Mouse (Mus musculus): Measurements from ENCODE around the gene Armc9.

The Armc9 gene

GRCm38 (mm10) chr1:86154133-86154823 is at the start of gene Armc9:
Gene Armc9 (plus strand): TSS chr1:86154780.
- DNase-seq = peak; percentile 89

GRCm38 (mm10) chr1:86105054-86105453 is 49.5 kb upstream of the Armc9 start:
- no peak for DNase-seq

- no peak for DNase-seq
Observed at GRCm38 (mm10) chr1:86111779-86112178, 42.8 kb upstream of the Armc9 start, which contains the start of gene Htr2b. Gene Htr2b (minus strand): TSS chr1:86111970.

DNA sequence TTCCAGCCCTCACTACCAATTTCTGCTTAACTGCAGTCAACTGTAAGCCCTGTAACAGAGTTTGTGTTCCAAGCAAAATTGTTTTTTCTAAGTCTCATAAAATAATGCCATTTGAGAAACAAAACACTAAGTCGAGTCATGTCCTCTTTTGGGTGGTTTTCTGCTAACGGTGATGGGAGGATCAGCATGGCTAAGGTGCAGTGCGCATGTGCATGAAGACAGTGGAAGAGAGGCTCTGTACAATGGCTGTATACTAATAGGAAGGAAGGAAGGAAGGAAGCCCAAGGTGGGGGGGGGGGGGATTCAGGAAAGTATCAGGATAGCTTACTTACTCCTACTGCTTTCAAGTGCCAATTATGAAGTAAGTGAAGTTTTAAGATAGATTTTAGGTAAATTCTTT is 40.4 kb upstream of the Armc9 start:
- DNase-seq = no peak

GRCm38 (mm10) chr1:86119549-86119948 is 35.0 kb upstream of the Armc9 start:
- DNase-seq = no peak

DNA sequence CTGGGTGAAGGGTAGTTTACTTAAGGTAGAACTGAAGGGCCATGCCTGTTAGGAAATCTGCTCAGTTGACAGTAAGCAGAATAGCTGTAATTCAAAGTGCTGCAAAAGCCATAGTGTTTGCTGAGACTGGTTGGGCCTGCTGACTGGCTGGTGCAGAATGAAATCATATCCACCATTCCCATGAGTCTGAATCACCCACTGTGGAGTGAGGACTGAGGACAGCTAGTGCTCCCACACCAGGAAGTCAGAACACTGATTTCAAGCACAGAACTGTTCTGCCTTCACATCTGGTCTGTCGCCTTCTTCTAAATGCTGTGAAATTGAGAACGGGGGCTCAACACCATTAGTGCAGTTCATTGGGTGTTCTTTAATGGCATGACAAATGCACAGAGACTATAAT is 28.5 kb upstream of the Armc9 start:
- no peak for DNase-seq

- DNase-seq = no peak
Observed at GRCm38 (mm10) chr1:86133337-86133736, 21.2 kb upstream of the Armc9 start, which contains the start of gene Gm21972. Gene Gm21972 (plus strand): TSS chr1:86133637.

GRCm38 (mm10) chr1:86135315-86135714 is 19.3 kb upstream of the Armc9 start:
- no peak for DNase-seq

DNA sequence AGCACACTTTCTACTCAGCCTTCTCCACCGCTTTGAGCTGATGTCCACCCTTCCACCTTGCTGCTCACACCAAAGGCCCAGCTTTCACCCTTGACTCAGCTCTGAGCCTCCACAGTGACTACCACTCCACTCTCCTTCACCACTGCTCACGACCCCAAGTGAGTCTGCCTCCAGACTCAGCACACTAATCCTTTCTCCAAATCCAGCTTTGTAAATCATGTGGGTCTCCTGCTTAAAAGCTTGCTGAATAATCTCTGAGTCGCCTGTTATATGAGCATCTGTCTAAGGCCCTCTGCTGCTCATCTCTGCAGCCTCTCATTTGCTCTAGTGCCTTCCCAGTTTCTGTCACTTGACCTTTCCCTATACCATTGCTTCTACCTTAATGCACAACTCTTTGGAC is 13.5 kb upstream of the Armc9 start:
- DNase-seq = no peak

DNA sequence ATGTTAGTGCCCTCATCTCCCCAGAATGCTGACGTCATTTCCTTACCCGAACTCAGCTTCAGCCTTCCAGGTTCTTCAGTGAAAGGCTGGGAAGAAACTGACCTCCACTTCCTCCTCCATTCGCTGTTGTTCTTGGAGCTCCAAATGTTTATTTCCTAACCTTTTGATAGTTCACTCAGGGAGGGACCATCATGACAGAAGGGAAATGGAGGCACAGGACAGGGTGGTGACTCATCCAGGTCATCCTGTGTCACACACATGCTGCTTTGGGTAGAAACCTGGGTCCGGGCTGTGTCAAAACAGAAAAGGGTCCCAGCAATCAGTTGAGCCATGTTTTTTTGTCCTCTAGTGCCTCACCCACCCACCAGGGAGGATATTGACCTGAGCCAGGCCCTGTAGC is 11.4 kb upstream of the Armc9 start:
- no peak for DNase-seq

GRCm38 (mm10) chr1:86144001-86144944 is 10.3 kb upstream of the Armc9 start:
- no peak for DNase-seq

- DNase-seq = no peak
Observed at GRCm38 (mm10) chr1:86146293-86146692, 8.3 kb upstream of the Armc9 start.

DNA sequence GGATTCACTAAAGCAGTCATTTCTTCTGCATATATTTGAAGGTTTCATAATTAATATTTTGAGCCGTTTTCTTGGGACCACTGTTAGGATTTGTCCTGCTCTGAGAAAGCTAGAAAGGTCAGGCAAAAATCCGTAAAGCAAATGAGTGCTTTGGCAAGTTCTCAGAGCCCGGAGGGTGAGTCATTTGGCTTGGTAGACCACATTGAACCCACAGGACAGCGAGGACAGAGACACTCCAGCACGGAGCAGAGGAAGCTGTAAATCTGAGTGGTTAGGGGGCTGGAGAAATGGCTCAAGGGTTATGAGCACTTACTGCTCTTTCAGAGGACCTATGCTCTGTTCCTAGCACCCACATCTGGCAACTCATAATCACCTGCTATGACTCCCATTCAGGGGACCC is 7.0 kb upstream of the Armc9 start:
- no peak for DNase-seq

DNA sequence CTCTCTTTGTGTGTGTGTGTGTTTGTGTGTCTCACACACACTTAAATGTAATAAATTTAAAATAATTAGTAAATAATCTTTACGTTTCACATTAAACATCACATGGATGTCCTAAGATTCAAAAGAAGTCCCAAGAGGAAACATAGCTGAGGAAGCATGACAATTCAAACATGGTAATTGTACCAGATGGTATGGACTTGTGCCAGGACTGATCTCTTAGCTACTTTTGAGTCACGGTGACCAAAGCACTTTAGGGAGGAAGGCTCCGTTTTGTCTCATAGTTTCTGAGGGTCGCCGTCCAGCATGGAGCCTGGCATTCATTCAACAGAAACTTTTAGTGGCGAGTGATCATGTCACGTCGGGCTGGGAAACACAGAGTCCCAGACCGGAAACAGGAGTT is 6.4 kb upstream of the Armc9 start:
- DNase-seq = no peak

- no peak for DNase-seq
Observed at GRCm38 (mm10) chr1:86150929-86151328, 3.7 kb upstream of the Armc9 start.

DNA sequence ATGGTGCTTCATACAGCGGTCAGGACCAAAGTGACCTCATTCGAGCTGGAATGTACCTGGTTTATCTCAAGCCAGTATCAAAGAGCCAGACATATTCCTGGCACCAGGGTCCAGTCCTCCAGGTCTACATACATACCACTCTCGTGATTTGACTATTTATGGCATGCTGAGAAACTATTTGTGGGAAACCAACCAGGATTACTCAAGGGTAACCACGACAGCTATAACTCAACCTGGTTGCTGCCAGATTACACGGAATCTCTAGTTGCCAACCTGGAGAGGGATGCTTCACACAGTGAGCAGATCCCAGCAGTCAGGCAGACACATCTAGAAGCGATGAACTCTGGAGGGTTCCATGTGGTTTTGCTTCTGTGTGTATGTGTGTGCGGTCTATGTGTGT is 3.2 kb upstream of the Armc9 start:
- no peak for DNase-seq

- DNase-seq = no peak
Observed at GRCm38 (mm10) chr1:86152618-86153017, 2.0 kb upstream of the Armc9 start.

GRCm38 (mm10) chr1:86154824-86155164 is 214 bp downstream of the Armc9 start:
- no peak for DNase-seq

DNA sequence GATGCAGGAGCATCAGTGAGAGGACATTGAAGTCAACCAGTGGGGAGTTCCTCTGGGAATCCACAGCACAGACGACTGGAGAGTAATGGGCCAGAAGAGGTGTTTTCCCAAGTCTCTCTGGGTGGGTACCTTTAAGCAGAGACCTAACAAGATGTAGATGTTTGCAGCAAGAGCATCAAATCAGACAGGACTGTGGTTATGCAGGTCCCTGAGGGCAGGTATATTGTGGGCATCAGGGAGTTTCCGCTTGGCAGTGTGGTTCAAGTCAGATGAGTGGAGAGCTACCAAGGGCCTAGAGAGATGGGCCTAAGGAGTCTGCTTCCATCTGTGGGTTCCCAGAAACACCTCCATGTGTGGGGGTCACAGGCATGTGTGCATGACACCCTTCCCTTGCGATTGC is 1.5 kb downstream of the Armc9 start:
- no peak for DNase-seq

DNA sequence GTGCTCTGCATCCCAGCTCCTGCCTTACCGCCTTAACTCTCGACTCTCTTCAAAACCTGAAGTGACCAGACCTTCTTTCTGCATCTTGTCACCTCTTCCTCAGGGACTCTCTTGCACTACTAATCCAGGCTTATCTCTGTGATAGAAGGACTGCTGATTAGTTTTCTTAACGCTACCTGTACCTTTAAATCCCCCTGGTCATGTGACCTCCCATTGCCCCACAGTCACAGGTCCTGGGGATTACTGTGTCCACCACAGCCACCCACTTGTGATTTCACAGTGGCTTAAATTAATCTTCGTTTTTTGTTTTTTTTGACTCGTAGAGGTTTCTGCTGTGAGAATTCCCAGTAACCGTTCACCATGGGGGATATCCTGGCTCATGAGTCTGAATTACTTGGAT is 2.0 kb downstream of the Armc9 start:
- DNase-seq = no peak

DNA sequence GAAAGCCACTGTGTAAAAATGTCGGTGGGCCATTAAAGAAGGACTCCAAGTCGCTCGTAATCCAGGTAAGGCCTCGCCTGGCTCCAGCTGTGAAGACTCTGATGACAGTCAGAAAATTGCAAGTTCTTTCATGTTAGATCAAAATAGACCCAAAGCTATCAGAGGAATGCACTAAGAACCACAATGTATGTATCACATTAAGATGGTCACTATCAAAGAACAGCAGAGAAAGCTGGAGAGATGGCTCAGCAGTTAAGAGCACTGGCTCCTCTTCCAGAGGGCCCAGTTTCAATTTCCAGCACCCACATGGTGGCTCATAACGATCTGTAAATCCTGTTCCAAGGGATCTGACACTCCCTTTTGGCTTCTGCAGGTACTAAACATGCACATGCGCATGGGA is 5.5 kb downstream of the Armc9 start:
- DNase-seq = no peak

GRCm38 (mm10) chr1:86160479-86160878 is 5.9 kb downstream of the Armc9 start:
- DNase-seq = no peak

DNA sequence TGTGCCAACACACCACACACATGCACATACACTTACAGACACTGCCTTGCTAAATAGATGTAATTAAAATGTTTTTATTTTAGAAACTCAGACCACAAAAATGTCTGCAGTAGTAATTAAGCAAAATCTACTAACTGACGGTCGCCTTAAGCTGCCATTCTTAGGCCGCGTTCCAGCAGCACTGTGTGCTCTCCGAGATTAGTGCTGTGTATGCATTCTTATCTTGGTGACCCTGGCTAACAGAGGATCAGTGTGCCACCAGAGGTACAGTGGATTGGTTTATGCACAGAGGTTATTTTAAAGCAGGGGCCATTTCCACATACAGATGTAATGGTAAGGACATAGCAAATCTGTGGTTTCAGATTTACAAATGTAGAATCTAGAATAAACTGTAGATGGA is 6.5 kb downstream of the Armc9 start:
- DNase-seq = no peak

DNA sequence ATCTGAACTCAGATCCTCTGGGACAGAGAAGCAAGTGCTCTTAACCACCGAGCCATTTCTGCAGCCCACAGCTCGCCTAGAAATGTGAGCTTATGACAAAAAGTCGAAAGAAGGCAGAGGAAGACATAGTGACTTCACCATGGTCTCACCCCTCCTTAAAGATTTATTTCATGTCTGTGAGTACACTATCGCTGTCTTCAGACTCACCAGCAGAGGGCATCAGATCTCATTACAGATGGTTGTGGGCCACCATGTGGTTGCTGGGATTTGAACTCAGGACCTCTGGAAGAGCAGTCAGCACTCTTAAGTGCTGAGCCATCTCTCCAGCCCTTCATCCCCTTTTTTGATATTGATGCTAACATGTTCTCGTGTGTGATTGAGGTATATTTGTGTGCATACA is 20.0 kb downstream of the Armc9 start:
- no peak for DNase-seq

Data from cerebellum, adult 11 months (tissue).